Mouse (Mus musculus) G1E (cell line): ENCODE measurements at regions not wholly inside any gene's neighbourhood (a gene's known extent, or its start where the extent isn't known, plus 50 kb on each side); places are given as distances from the start of the nearest gene placed in this dataset.

ENCODE experiments used
- CTCF ChIP-seq: IDR thresholded peaks from 2 replicates; pipeline ENCODE4 v1.5.1; 2012; ENCODE audit warnings: low read depth, low read length, inconsistent platforms, mixed read lengths
- GATA1 ChIP-seq: IDR thresholded peaks from 2 replicates; pipeline ENCODE4 v1.6.1; 2012; ENCODE audit warnings: borderline replicate concordance, low read length, inconsistent platforms, mixed read lengths
- GATA2 ChIP-seq: IDR thresholded peaks from 2 replicates; pipeline ENCODE4 v1.6.1; 2012; ENCODE audit warnings: low read depth, low read length, inconsistent platforms, borderline replicate concordance
- POLR2AphosphoS5 ChIP-seq: IDR thresholded peaks from 2 replicates; pipeline ENCODE4 v1.6.1; 2012; ENCODE audit warnings: low read depth, low read length, inconsistent platforms; ENCODE audit not compliant: insufficient replicate concordance
- TAL1 ChIP-seq: conservative IDR thresholded peaks from 2 replicates; pipeline ENCODE4 v1.6.1; 2012; ENCODE audit warnings: low read depth, low read length, inconsistent platforms, mixed read lengths

DNA sequence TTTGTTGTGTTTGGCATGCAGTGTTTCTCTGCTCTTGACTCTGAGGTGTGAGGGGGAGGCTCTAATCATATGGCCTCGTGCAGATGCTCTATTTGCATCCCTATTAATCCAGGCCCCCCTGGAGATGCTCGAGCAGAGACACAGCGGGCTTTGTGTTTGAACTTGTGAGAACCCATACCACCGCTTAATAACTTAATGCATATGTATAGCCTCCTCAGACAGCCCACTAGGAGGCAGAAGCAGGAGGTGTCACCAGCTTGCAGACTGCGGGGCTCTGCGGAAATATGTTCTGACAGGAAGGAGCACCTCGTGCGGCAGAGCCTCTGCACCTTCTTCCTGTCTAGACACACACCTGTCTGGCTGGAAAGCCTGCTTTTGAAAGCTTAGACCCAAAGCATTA is 113.7 kb downstream of the Barhl2 start:
- no peak for TF ChIP-seq CTCF
- no peak for TF ChIP-seq POLR2AphosphoS5
- TF ChIP-seq GATA1 = no peak
- no peak for TF ChIP-seq TAL1
- no peak for TF ChIP-seq GATA2
